Mouse (Mus musculus) heart, embryonic 11.5 days (tissue): ENCODE data around the gene Hspbap1. TPM values are rescaled to one million over a fixed set of nuclear protein-coding genes. Genes with fewer than 3 reads are reported as not detected.
A peak's percentile ranks its signal among the peaks of the same experiment; 100 is the strongest.

Source experiments
- ATAC-seq: fragments of 200-750 bp; cut with Nextera tagmentation; replicated peaks from 2 replicates; pipeline ENCODE4 v1.8.0; 2017; ENCODE audit warnings: moderate library complexity; ENCODE audit not compliant: insufficient number of reproducible peaks, low FRiP score, low TSS enrichment
- H3K27ac ChIP-seq: fragments of 300-500 bp; sonication (generic); 2 replicates; pipeline ENCODE4 v1.5.1; 2014; ENCODE audit warnings: mild to moderate bottlenecking, low read depth, low read length
- H3K27me3 ChIP-seq: fragments of 300-500 bp; sonication (generic); 2 replicates; pipeline ENCODE4 v1.6.1; 2014; ENCODE audit warnings: mild to moderate bottlenecking, low read length, mixed read lengths; ENCODE audit not compliant: control insufficient read depth, insufficient read depth
- H3K36me3 ChIP-seq: fragments of 300-500 bp; sonication (generic); 2 replicates; pipeline ENCODE4 v1.6.1; 2014; ENCODE audit warnings: mild to moderate bottlenecking, low read length, moderate library complexity, mixed read lengths; ENCODE audit not compliant: control insufficient read depth, insufficient read depth
- H3K4me1 ChIP-seq: fragments of 300-500 bp; sonication (generic); 2 replicates; pipeline ENCODE4 v1.6.1; 2014; ENCODE audit warnings: low read length; ENCODE audit not compliant: control insufficient read depth, insufficient read depth
- H3K4me2 ChIP-seq: fragments of 300-500 bp; sonication (generic); 2 replicates; pipeline ENCODE4 v1.6.1; 2014; ENCODE audit warnings: mild to moderate bottlenecking, moderate library complexity
- H3K4me3 ChIP-seq: fragments of 300-500 bp; sonication (generic); 2 replicates; pipeline ENCODE4 v1.5.1; 2014; ENCODE audit warnings: low read depth, low read length
- H3K9ac ChIP-seq: fragments of 300-500 bp; sonication (generic); 2 replicates; pipeline ENCODE4 v1.6.1; 2014; ENCODE audit warnings: mild to moderate bottlenecking, low read depth, low read length, moderate library complexity
- H3K9me3 ChIP-seq: fragments of 300-500 bp; sonication (generic); replicated peaks from 2 replicates; pipeline ENCODE4 v1.6.1; 2016; ENCODE audit warnings: low read length; ENCODE audit not compliant: control insufficient read depth
- WGBS: fragments of 180-500 bp; shearing (Covaris S2); extraction: QIAGEN DNeasy Blood & Tissue Kit; methylation state at CpG from one replicate; pipeline ENCODE4 v1.1.7; 2014; ENCODE audit not compliant: insufficient replicate concordance; 5-methylcytosine and 5-hydroxymethylcytosine counted together
- polyA plus RNA-seq: library from polyadenylated mRNA; unstranded; fragments of >200 nt; fragmentation: Nextera tagmentation; extraction: Ambion mirVana; gene quantifications from 2 replicates; pipeline ENCODE4 v1.2.1, GENCODE M21; 2014

Hspbap1 gene
- polyA plus RNA-seq, 1 experiment from 2014 or later = 13.3 TPM

DNA sequence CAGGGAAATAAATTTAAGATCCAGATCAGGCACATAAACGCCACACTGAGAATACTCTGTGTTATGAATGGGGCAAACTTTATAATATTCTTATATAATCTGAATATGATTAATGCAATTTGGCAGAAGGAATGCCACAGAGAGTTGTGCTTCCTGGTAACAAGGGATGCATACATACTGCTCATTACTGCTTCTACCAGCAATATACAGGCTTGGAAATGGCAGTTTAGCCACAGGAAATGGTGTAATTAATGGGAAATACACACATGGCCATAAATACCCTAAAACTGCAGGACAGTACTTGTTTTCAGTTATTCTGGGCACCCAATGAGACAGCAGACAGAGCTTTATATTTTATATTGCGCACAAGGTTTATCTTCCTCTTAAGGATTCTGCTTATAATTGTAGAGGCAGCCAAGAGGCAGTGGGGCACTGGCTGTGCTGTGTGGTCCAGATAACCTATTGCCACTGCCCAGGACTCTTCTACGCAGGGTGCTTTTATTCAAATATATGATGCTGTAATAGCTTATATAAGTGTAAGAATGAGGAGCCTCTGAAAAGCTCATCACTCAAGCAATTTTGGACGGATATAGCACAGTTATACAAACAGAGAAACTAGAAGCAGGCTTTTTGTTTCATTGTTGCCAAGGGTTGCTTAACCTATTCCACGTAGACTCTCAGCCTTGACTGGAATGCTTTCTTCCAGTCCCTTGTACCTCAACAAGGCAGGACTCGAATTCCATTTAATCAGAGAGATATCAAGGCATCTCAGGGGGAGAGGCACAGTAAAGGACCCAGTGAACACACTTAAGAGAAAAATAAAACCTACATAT is 14.5 kb upstream of the Hspbap1 start:
- Histone ChIP-seq H3K36me3 (no peaks in the 10 kb centered on the region), H3K9ac (no peak overlapping the region), H3K4me1 (no peaks in the 10 kb centered on the region), H3K27me3 (no peaks in the 10 kb centered on the region), H3K27ac (no peak overlapping the region), H3K4me3 (no peak overlapping the region), H3K4me2 (no peak overlapping the region), H3K9me3 (no peaks in the 10 kb centered on the region)
- WGBS = 79% methylated on average over 6 of the region's 6 CpGs
- ATAC-seq = no peak

- no peak for ATAC-seq
- Histone ChIP-seq H3K27ac (no peak overlapping the region), H3K4me2 (no peak overlapping the region), H3K9ac (no peak overlapping the region), H3K4me1 (no peaks in the 10 kb centered on the region), H3K36me3 (no peaks in the 10 kb centered on the region), H3K4me3 (no peak overlapping the region), H3K9me3 (no peaks in the 10 kb centered on the region), H3K27me3 (no peaks in the 10 kb centered on the region)
- 81% methylated on average over 9 of the region's 9 CpGs for WGBS
Observed at GRCm38 (mm10) chr16:35756697-35757096, 13.5 kb upstream of the Hspbap1 start.

DNA sequence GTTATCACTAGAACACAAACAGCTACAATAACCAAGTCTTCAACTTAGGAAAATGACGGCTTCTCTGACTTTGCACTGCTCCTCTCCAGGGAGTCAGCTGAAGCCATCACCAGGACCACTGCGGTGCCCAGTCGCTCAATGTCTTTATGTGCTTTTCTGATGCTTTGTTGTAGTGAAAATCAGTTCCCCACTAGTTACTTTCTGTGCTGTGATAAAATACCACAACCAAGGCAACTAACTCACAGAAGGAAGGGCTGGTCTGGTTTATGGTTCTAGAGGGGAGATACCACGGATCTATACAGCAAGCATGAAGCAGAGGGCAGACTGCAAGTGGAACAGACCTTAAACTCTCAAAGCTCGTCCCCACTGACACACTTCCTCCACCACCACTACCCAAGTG is 10.8 kb upstream of the Hspbap1 start:
- Histone ChIP-seq H3K4me3 (no peak overlapping the region), H3K4me2 (no peak overlapping the region), H3K4me1 (peaks cover 5% of the 10 kb centered on the region), H3K36me3 (no peaks in the 10 kb centered on the region), H3K27me3 (no peaks in the 10 kb centered on the region), H3K9ac (no peak overlapping the region), H3K9me3 (no peaks in the 10 kb centered on the region), H3K27ac (no peak overlapping the region)
- WGBS = 75% methylated on average over 5 of the region's 5 CpGs
- no peak for ATAC-seq

GRCm38 (mm10) chr16:35763590-35764296 is 6.4 kb upstream of the Hspbap1 start:
- Histone ChIP-seq H3K4me1 (peaks cover 5% of the 10 kb centered on the region), H3K9me3 (no peaks in the 10 kb centered on the region), H3K27me3 (no peaks in the 10 kb centered on the region), H3K36me3 (no peaks in the 10 kb centered on the region), H3K4me3 (no peak overlapping the region), H3K9ac (no peak overlapping the region), H3K27ac (peak overlapping the region; percentile 70), H3K4me2 (peak overlapping the region; percentile 42)
- 30% methylated on average over 11 of the region's 11 CpGs for WGBS
- ATAC-seq = peak; percentile 75; the same call in 1 of the 2 replicates

- WGBS = 69% methylated on average over 1 of the region's 1 CpGs
- H3K27ac ChIP-seq = no peak overlapping the region
Observed at GRCm38 (mm10) chr16:35764941-35765340, 5.2 kb upstream of the Hspbap1 start.

DNA sequence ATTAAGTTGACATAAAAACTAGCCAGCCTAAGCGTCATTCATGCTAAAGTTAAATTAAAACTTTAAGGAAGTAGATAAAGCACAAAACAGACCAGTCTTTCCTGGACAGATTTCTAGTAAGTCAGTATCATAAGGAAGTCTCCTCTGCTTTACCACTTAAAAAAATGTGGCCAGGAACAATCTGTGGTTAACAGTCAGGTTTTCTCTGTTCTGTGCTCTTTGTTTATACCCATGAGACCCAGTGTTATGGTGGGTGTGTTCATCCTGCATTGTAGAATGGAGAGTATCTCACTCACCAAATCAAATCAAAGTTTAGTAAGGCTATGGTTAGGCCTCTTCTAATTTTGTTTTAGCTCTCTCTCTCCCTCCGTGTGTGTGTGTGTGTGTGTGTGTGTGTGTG is 4.7 kb upstream of the Hspbap1 start:
- Histone ChIP-seq H3K9me3 (no peaks in the 10 kb centered on the region), H3K9ac (no peak overlapping the region), H3K36me3 (no peaks in the 10 kb centered on the region), H3K4me2 (no peak overlapping the region), H3K27ac (no peak overlapping the region), H3K4me3 (no peak overlapping the region), H3K27me3 (no peaks in the 10 kb centered on the region), H3K4me1 (peaks cover 7% of the 10 kb centered on the region)
- 76% methylated on average over 2 of the region's 2 CpGs for WGBS
- no peak for ATAC-seq

More at GRCm38 (mm10) chr16:35764941-35765340, 5.2 kb upstream of the Hspbap1 start:
- H3K27me3 ChIP-seq = no peaks in the 10 kb centered on the region
- H3K4me2 ChIP-seq = no peak overlapping the region
- no peaks in the 10 kb centered on the region for H3K9me3 ChIP-seq
- H3K9ac ChIP-seq = no peak overlapping the region
- H3K36me3 ChIP-seq = no peaks in the 10 kb centered on the region
- peaks cover 7% of the 10 kb centered on the region for H3K4me1 ChIP-seq
- no peak overlapping the region for H3K4me3 ChIP-seq
- ATAC-seq = no peak

- no peak overlapping the region for H3K4me2 ChIP-seq
- WGBS = 81% methylated on average over 3 of the region's 3 CpGs
- H3K4me1 ChIP-seq = peaks cover 12% of the 10 kb centered on the region
- H3K9ac ChIP-seq = no peak overlapping the region
- H3K9me3 ChIP-seq = no peaks in the 10 kb centered on the region
- H3K4me3 ChIP-seq = no peak overlapping the region
- H3K27ac ChIP-seq = no peak overlapping the region
- no peaks in the 10 kb centered on the region for H3K36me3 ChIP-seq
- ATAC-seq = no peak
- no peaks in the 10 kb centered on the region for H3K27me3 ChIP-seq
Observed at GRCm38 (mm10) chr16:35766366-35766765, 3.8 kb upstream of the Hspbap1 start.

DNA sequence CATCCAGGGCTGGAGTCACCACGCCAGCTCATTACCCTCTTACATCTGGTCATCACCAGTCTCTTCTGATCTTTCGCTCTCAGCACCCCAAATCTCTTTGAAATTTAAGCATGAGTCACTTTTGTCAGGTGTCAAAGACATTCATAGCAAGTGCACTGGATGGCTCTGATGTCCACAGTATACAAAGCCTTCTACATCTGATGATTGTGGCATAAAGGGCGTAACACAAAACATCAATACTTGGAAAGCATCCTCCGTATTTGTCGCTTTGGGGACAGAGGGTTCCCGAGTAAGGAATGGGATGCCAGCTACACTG is 1.7 kb upstream of the Hspbap1 start:
- H3K27me3 ChIP-seq = no peaks in the 10 kb centered on the region
- H3K4me3 ChIP-seq = peak overlapping the region; percentile 70
- WGBS = 29% methylated on average over 6 of the region's 6 CpGs
- H3K9ac ChIP-seq = peak overlapping the region; percentile 88
- ATAC-seq = no peak
- no peak overlapping the region for H3K27ac ChIP-seq
- H3K9me3 ChIP-seq = no peaks in the 10 kb centered on the region
- H3K4me1 ChIP-seq = peaks cover 12% of the 10 kb centered on the region
- H3K36me3 ChIP-seq = no peaks in the 10 kb centered on the region
- peak overlapping the region; percentile 94 for H3K4me2 ChIP-seq
